Mouse (Mus musculus) cerebellum, adult 2 months (tissue): ENCODE results near the gene Pde4dip. TPM values are rescaled to one million over a fixed set of nuclear protein-coding genes. Genes with fewer than 3 reads are reported as not detected.

ENCODE experiments used
- DNase-seq, 2 experiments: peaks; one replicate each; pipeline ENCODE4 v3.0.0; 2021
- H3K27ac ChIP-seq: fragments of 200-500 bp; 2 replicates; pipeline ENCODE4 v1.5.1; 2012; ENCODE audit warnings: low read length, control low read depth, inconsistent platforms; ENCODE audit not compliant: insufficient read depth
- H3K27me3 ChIP-seq: fragments of 200-500 bp; 2 replicates; pipeline ENCODE4 v1.6.1; 2012; ENCODE audit warnings: inconsistent platforms, mild to moderate bottlenecking, low read length, moderate library complexity; ENCODE audit not compliant: control insufficient read depth, insufficient read depth
- H3K4me1 ChIP-seq: fragments of 200-500 bp; 2 replicates; pipeline ENCODE4 v1.6.1; 2011; ENCODE audit warnings: low read length; ENCODE audit not compliant: control insufficient read depth, insufficient read depth
- H3K4me3 ChIP-seq: fragments of 200-500 bp; replicated peaks from 2 replicates; pipeline ENCODE3; 2011; ENCODE audit warnings: mild to moderate bottlenecking, low read depth, low read length, control low read depth; ENCODE audit not compliant: insufficient read depth
- CTCF ChIP-seq: fragments of 200-500 bp; IDR thresholded peaks from 2 replicates; pipeline ENCODE4 v1.5.1; 2011; ENCODE audit warnings: low read depth, mild to moderate bottlenecking, control low read depth, low read length, moderate library complexity, borderline replicate concordance; ENCODE audit not compliant: insufficient read depth
- POLR2A ChIP-seq: fragments of 200-500 bp; IDR thresholded peaks from 2 replicates; pipeline ENCODE4 v1.6.1; 2011; ENCODE audit warnings: low read length, control low read depth, borderline replicate concordance; ENCODE audit not compliant: insufficient read depth
- WGBS: fragments of 180-500 bp; shearing (Covaris S2); methylation state at CpG from one replicate; pipeline ENCODE4 v1.1.7; 2018; 5-methylcytosine and 5-hydroxymethylcytosine counted together
- polyA plus RNA-seq: library from polyadenylated mRNA; depleted of rRNA; stranded (reverse); fragments of >200 nt; gene quantifications from 2 replicates; pipeline ENCODE4 v1.2.3, GENCODE M21; 2012

The Pde4dip gene
- polyA plus RNA-seq, 1 experiment, result 88.6 TPM

DNA sequence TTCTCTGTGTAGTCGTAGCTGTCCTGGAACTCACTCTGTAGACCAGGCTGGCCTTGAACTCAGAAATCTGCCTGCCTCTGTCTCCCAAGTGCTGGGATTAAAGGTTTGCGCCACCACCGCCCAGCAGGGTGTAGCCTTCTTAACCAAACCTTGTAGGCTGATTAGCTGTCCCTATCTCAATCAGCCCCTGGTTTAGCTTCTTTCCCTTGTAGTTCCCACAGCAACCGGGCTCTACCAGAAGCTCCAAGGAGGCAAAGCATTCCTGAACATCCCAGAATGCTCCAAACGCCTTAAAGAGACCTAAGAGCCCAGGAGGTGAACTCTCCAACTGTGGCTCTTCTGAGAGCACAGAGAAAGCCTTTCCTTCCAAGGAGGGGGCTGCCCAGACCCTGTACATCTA lies 19.8 kb downstream of the Pde4dip start:
- Histone ChIP-seq H3K27me3 (no peaks in the 10 kb centered on the region), H3K4me3 (no peak overlapping the region), H3K4me1 (0 out of 2 replicates have a peak, but pooled peaks cover 2% of the 10 kb centered on the region), H3K27ac (no peak overlapping the region)
- DNase-seq, result peak in 1 of 2 experiments; percentile 10
- TF ChIP-seq CTCF, result no peak
- TF ChIP-seq POLR2A, result no peak
- 81% methylated on average over 5 of the region's 5 CpGs for WGBS

DNA sequence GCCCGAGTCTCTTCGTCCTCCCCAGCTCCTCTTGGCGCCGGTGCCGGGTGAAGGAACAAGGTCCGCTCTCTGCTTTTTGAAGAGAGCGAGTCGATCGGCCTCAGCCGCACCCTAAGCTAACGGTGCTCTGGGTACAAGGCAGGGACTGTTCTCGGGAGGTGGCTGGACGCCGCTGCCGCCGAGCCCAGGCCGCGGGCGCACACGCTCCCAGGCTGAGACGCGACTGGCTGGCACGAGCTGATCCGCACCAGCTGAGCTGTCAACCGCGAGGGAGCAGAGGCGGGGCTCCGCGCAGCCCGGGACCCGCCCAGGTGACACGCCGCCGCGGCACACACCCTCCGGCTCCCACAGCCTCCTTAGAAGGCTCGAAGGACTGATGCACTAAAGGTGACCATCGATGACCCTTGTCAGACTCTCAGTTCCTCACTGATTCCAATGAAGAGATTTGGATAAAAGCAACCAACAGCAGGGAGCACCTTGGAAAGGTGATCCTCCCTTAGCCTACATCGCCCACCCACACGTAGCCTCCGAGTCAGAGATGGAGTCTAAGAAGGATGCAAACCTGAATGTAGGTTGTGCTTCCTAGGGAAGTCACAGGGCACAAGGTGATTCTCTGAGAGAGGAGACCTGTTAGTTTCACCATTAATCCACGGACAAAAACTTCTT lies 20.4 kb downstream of the Pde4dip start:
- Histone ChIP-seq H3K27ac (peak overlapping the region; percentile 31; the same call in 1 of the 2 replicates), H3K4me3 (peak overlapping the region; percentile 76), H3K27me3 (no peaks in the 10 kb centered on the region), H3K4me1 (0 out of 2 replicates have a peak, but pooled peaks cover 2% of the 10 kb centered on the region)
- 3% methylated on average over 42 of the region's 42 CpGs for WGBS
- TF ChIP-seq CTCF (no peak), POLR2A (0 out of 2 replicates have a peak, but pooled peaks have one; percentile 24)
- peak; percentile 75 to 78 for DNase-seq

DNA sequence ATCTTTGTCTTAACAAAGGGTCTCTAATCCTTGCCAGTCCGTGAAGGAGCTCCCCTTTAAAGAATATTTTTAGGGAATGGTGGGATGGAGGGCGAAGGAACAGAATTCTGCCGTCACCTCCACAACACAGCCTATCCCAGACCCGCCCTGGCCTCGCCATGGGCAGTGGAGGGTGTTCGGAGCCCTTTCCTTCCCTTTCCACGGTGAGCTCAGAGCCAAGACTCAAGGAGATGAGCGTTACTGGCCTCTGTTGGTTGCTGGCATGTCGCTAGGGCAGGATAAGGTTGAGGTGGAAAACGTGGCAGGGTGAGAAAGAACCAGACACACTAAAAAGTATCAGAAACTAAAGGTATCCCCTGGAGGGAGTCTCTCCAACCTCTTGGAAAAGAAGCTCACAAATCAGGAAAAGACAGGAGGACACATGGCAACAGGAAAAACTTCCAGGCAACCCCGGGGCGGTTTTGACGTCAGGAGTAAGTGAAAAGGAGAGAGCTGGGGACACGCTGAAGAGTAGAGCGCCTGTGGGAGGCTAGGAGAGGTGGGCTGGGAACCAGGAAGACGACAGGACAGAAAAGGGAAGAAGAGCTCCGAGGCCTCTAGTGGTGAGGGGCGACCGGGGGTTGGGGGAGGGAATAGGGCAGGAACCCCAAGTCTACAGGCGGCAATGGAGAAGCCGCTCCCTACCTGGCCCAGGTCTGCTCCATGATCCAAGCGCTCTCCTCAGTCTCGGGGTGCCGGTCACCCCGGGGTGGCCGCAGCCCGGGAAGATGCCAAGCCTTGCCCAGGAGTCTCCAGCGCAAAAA lies 21.1 kb downstream of the Pde4dip start:
- Histone ChIP-seq H3K27me3 (no peaks in the 10 kb centered on the region), H3K27ac (peak overlapping the region; percentile 31; the same call in 1 of the 2 replicates), H3K4me3 (peak overlapping the region; percentile 76), H3K4me1 (peaks cover 2% of the 10 kb centered on the region; the same call in 1 of the 2 replicates)
- WGBS, result 9% methylated on average over 28 of the region's 28 CpGs
- peak in 1 of 2 experiments; percentile 36 for DNase-seq
- TF ChIP-seq POLR2A, result no peak
- no peak for TF ChIP-seq CTCF

DNA sequence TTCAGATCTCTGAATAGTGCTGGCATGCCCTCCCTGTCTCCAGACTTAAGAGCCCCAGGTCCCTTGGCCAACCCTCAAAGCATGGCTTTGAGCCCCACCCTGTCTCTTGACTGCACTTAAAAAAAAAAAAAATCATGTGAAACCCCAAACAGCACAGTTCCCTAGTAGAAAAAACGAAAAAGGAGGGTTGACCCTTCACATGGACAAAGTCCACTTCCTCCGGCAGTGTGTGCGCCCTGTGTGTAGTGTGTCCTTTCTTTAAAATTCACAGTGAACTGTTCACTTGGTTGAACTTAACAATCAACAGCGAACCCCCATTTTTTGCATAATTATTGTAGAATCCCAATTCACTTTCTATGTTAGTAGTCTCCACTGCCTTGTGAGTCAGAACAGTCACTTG lies 21.8 kb downstream of the Pde4dip start:
- DNase-seq, result peak in 1 of 2 experiments; percentile 4
- TF ChIP-seq CTCF (no peak), POLR2A (no peak)
- Histone ChIP-seq H3K27ac (no peak overlapping the region), H3K4me1 (peaks cover 2% of the 10 kb centered on the region; the same call in 1 of the 2 replicates), H3K4me3 (no peak overlapping the region), H3K27me3 (no peaks in the 10 kb centered on the region)
- 84% methylated on average over 4 of the region's 4 CpGs for WGBS

DNA sequence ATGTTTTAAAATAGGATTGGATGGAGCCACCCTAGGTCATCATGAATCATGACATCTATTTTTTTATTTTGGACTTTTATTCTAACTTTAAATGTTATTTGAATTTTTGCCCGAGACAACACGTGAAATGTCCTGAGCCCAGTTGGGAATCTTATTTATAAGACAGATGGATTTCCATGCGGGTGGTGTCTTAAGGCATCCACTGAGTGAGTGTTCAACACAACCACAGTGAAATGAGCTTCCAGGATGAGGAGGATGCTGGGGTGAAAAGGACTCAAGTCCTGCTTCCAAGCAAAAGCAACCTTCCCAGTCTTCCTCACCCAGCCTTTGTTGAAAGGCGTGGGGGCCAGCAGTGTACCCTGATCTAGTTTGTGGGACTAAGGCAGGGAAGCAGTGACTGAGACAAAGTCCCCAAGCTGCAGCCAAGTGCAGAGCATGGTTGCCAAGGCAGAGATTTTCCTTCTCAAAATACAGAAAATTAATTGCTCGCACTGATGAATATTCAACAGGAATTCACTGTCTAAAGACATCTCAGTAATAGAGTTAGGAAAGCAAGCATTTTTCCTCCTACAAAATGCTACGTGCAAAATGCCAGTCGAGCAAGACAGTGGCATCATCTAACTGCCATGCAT lies 27.6 kb downstream of the Pde4dip start:
- peaks cover 2% of the 10 kb centered on the region for H3K4me1 ChIP-seq
- TF ChIP-seq CTCF (no peak), POLR2A (no peak)
- 23% methylated on average over 7 of the region's 7 CpGs for WGBS
- H3K27me3 ChIP-seq, result no peaks in the 10 kb centered on the region
- peak; percentile 42 to 57 for DNase-seq
- H3K4me3 ChIP-seq, result no peak overlapping the region
- peak overlapping the region; percentile 33; the same call in 1 of the 2 replicates for H3K27ac ChIP-seq

DNA sequence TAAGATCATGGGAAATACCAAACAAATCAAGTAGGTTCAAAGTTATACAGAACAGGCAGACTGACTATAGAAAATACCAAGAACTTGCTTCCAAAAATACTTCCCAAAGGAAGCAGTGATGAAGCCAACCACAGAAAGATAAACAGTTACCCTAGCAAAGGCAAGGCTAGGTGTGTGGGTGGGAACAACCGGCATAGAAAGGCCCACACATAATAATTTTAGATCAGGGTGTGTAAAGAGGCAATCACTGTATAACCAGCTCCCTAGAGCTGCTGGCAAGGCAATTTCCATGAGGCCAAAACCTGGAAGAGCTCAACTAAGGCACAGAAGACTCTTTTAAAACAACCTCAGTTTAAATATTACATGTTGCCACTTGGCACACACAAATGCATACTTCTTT lies 29.1 kb downstream of the Pde4dip start:
- DNase-seq, result no peak
- Histone ChIP-seq H3K4me1 (peaks cover 10% of the 10 kb centered on the region), H3K27me3 (no peaks in the 10 kb centered on the region), H3K27ac (no peak overlapping the region), H3K4me3 (no peak overlapping the region)
- 23% methylated on average over 1 of the region's 1 CpGs for WGBS
- no peak for TF ChIP-seq CTCF
- no peak for TF ChIP-seq POLR2A

DNA sequence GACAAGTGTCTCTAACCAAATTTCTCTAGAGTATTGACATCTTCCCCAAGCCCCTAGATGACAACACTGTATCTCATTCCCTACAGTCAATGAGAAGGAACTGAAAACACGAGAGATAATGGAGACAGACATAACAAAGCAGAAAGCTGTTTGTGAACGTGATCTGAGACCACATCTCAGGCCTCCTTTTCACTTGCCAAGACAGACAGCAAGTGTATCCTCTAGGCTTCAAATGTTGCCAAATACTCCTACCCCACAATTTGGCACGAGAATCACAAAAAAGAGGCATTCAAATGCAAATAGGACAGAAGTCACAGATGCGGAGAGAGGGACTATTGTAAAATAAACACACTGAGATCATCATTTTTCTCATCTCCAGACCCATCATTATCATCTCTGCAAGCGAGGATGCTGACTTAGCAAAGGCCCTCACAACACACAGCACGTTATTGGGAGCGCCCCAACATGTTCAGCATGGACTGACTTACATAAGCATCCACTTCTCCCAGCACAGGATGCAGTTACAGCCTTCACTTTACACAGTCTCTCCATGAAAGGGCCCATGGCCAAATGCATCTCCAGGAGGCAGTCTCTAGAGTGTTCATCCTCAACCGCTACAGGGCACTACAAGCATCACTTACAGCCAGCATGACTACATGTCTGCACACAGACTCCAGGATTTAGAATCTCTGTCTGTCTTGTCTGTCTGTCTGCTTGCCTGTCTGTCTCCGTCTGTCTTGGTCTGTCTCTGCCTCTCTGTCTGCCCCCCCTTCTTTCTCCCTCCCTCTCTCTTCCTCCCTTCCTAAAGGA lies 33.7 kb downstream of the Pde4dip start:
- Histone ChIP-seq H3K27ac (peak overlapping the region; percentile 72), H3K4me1 (peaks cover 10% of the 10 kb centered on the region; the same call in 1 of the 2 replicates), H3K4me3 (no peak overlapping the region), H3K27me3 (no peaks in the 10 kb centered on the region)
- WGBS, result 8% methylated on average over 9 of the region's 9 CpGs
- no peak for TF ChIP-seq POLR2A
- TF ChIP-seq CTCF, result no peak
- DNase-seq, result peak; percentile 72 to 84
